ENCODE assay signal across 9 mouse cellular contexts in the genomic region with DNA sequence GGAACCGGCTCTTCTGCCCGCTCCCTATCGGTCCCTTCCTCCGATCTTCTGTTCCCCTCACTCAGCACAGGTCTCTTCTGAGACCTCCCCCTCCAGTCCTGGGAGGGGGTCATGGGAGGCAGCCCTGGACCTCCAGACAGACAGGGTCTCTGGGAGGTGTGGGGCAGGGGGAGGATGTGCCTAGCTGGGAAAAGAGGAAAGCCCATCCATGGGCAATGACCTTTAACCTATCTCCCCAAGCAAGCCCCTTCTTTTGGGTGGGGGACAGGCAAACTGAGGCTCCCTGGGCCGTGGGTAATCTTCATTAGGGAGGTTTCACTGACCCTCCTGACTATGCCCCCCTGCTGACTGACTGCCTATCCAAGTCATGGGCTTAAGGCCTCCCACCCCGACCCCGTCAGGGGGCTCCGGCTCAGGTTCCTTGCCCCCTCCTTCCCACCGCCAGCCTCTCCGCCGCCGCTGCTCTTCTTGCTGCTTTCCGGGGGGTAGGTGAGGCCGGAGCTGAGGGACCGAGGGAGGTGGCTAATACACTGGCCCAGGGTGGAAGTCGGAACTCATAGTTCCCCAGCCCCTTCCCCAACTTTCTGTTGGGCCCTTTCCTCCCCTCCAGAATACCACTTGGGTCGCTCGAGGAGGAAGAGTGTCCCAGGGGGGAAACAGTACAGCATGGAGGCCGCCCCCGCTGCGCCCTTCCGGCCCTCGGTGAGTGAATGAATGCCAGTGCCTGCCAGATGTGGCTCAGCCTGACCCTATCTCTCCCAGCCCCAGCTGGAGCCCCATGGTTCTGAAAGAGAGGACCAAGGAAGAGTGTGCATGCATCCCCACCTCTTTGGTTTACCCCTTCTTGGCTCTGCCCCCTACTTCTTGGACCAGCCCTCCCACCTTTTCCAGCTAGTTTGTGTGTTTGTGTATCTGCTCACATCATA. TPM values are rescaled to one million over a fixed set of nuclear protein-coding genes. Genes with fewer than 3 reads are reported as not detected.
DNase-seq lines count a peak whose midpoint lies in the region; ATAC-seq lines count a peak whose summit lies in the region.
"Had no signal": no experiment of that assay in that cellular context is flagged by ENCODE, and none has a peak within 500 bp of the region (broad histone marks: within the 10 kb centered on the region; RNA-seq: fewer than 3 reads in every experiment).

No protein-coding gene starts in this region.

- peaks cover 24% of the 10 kb centered on the region for H3K36me3 ChIP-seq in kidney, embryonic 14.5 days (ENCODE audit: control insufficient read depth, insufficient read depth, low read length)
- H3K36me3 ChIP-seq in embryonic facial prominence, embryonic 10.5 days (replicated peaks): peaks cover 37% of the 10 kb centered on the region
- peaks cover 27% of the 10 kb centered on the region for H3K36me3 ChIP-seq in hindbrain, embryonic 12.5 days
- H3K36me3 ChIP-seq in midbrain, embryonic 14.5 days (ENCODE audit: control insufficient read depth, insufficient read depth, low read length): peaks cover 26% of the 10 kb centered on the region

- no peak for DNase-seq in kidney, postnatal 36 days
- DNase-seq in embryonic facial prominence, embryonic 10.5 days (ENCODE audit: low spot score): peak; percentile 51
- peak; percentile 12 for DNase-seq in midbrain, embryonic 14.5 days
- DNase-seq in cerebellum, postnatal 25 days: no peak
- DNase-seq in layer of hippocampus, adult 9-11 months: no peak
- DNase-seq in layer of hippocampus, postnatal 10 days (ENCODE audit: low spot score in 2 of 2): no peak

- peak; percentile 15; the same call in 1 of the 2 replicates for ATAC-seq in kidney, embryonic 14.5 days (ENCODE audit: low FRiP score, low TSS enrichment)
- ATAC-seq in hindbrain, embryonic 12.5 days (ENCODE audit: low FRiP score): peak; percentile 22
- ATAC-seq in midbrain, embryonic 14.5 days (ENCODE audit: low FRiP score, low TSS enrichment): 0 out of 2 replicates have a peak, but pooled peaks have one; percentile 7

- no peak overlapping the region for H3K27ac ChIP-seq in kidney, embryonic 14.5 days (ENCODE audit: low read depth, low read length)
- peak overlapping the region; percentile 88 for H3K27ac ChIP-seq in embryonic facial prominence, embryonic 10.5 days (replicated peaks)
- peak overlapping the region; percentile 95 for H3K27ac ChIP-seq in hindbrain, embryonic 12.5 days
- H3K27ac ChIP-seq in midbrain, embryonic 14.5 days (replicated peaks; ENCODE audit: low read depth, low read length): peak overlapping the region; percentile 58

- H3K4me3 ChIP-seq in kidney, embryonic 14.5 days (ENCODE audit: low read length): peak overlapping the region; percentile 34
- peak overlapping the region; percentile 77 for H3K4me3 ChIP-seq in embryonic facial prominence, embryonic 10.5 days
- H3K4me3 ChIP-seq in hindbrain, embryonic 12.5 days: peak overlapping the region; percentile 41
- peak overlapping the region; percentile 36 for H3K4me3 ChIP-seq in midbrain, embryonic 14.5 days (replicated peaks; ENCODE audit: low read depth, low read length)

- H3K9ac ChIP-seq in kidney, embryonic 14.5 days (ENCODE audit: low read depth, low read length): peak overlapping the region; percentile 52; the same call in 1 of the 2 replicates
- H3K9ac ChIP-seq in hindbrain, embryonic 12.5 days: peak overlapping the region; percentile 97
- H3K9ac ChIP-seq in midbrain, embryonic 14.5 days (replicated peaks; ENCODE audit: low read length): peak overlapping the region; percentile 62

- no peaks in the 10 kb centered on the region for H3K9me3 ChIP-seq in kidney, embryonic 14.5 days (ENCODE audit: control insufficient read depth, low read length)
- H3K9me3 ChIP-seq in embryonic facial prominence, embryonic 10.5 days: no peaks in the 10 kb centered on the region
- no peaks in the 10 kb centered on the region for H3K9me3 ChIP-seq in hindbrain, embryonic 12.5 days (replicated peaks)
- no peaks in the 10 kb centered on the region for H3K9me3 ChIP-seq in midbrain, embryonic 14.5 days (ENCODE audit: control insufficient read depth, low read length)
- H3K9me3 ChIP-seq: G1E had no signal

- no peaks in the 10 kb centered on the region for H3K27me3 ChIP-seq in kidney, embryonic 14.5 days (ENCODE audit: control insufficient read depth, insufficient read depth, low read length)
- H3K27me3 ChIP-seq in embryonic facial prominence, embryonic 10.5 days (replicated peaks; ENCODE audit: low read depth, poor library complexity, severe bottlenecking): peaks cover 24% of the 10 kb centered on the region
- no peaks in the 10 kb centered on the region for H3K27me3 ChIP-seq in hindbrain, embryonic 12.5 days
- no peaks in the 10 kb centered on the region for H3K27me3 ChIP-seq in midbrain, embryonic 14.5 days (ENCODE audit: control insufficient read depth, insufficient read depth, low read length)

- peak overlapping the region; percentile 55 for H3K4me2 ChIP-seq in kidney, embryonic 14.5 days (replicated peaks; ENCODE audit: low read depth, low read length)
- H3K4me2 ChIP-seq in hindbrain, embryonic 12.5 days (replicated peaks): peak overlapping the region; percentile 99
- H3K4me2 ChIP-seq in midbrain, embryonic 14.5 days (ENCODE audit: low read length): peak overlapping the region; percentile 92

- WGBS in kidney, embryonic 14.5 days: 8% methylated on average over 22 of the region's 23 CpGs
- WGBS in embryonic facial prominence, embryonic 10.5 days: 1% methylated on average over 23 of the region's 23 CpGs
- WGBS in hindbrain, embryonic 12.5 days: 3% methylated on average over 23 of the region's 23 CpGs
- WGBS in midbrain, embryonic 14.5 days: 3% methylated on average over 23 of the region's 23 CpGs

- peaks cover 59% of the 10 kb centered on the region for H3K4me1 ChIP-seq in kidney, embryonic 14.5 days (ENCODE audit: control insufficient read depth, insufficient read depth, low read length)
- H3K4me1 ChIP-seq in embryonic facial prominence, embryonic 10.5 days: peaks cover 67% of the 10 kb centered on the region
- H3K4me1 ChIP-seq in hindbrain, embryonic 12.5 days: peaks cover 70% of the 10 kb centered on the region
- H3K4me1 ChIP-seq in midbrain, embryonic 14.5 days (ENCODE audit: control insufficient read depth, insufficient read depth, low read length): peaks cover 51% of the 10 kb centered on the region

RNA-seq across cellular contexts. Expression of gene Syngap1, which starts 11.2 kb away (rescaled TPM):
- polyA plus RNA-seq in kidney, embryonic 14.5 days (2014; fragmentation: Nextera tagmentation; extraction: Ambion mirVana): 2.6 and 3.5 TPM in 2 replicates
- 1.4 and 1.6 TPM in 2 replicates for polyA plus RNA-seq in embryonic facial prominence, embryonic 10.5 days (2016; fragmentation: Nextera tagmentation; extraction: Ambion mirVana)
- 4.2 and 4.4 TPM in 2 replicates for polyA plus RNA-seq in hindbrain, embryonic 12.5 days (2016; fragmentation: Nextera tagmentation; extraction: Ambion mirVana)
- 5.5 and 9.7 TPM in 2 replicates for polyA plus RNA-seq in midbrain, embryonic 14.5 days (2014; fragmentation: Nextera tagmentation; extraction: Ambion mirVana)
- total RNA-seq in layer of hippocampus, postnatal 10 days (2021): 100 to 1,000 TPM; 450 to 479 TPM

RNA-seq across cellular contexts. Expression of gene Cuta, which starts 12.8 kb away (rescaled TPM):
- polyA plus RNA-seq in kidney, embryonic 14.5 days (2014; fragmentation: Nextera tagmentation; extraction: Ambion mirVana): 164 and 182 TPM in 2 replicates
- 176 and 182 TPM in 2 replicates for polyA plus RNA-seq in embryonic facial prominence, embryonic 10.5 days (2016; fragmentation: Nextera tagmentation; extraction: Ambion mirVana)
- 131 and 149 TPM in 2 replicates for polyA plus RNA-seq in hindbrain, embryonic 12.5 days (2016; fragmentation: Nextera tagmentation; extraction: Ambion mirVana)
- 99.2 and 108 TPM in 2 replicates for polyA plus RNA-seq in midbrain, embryonic 14.5 days (2014; fragmentation: Nextera tagmentation; extraction: Ambion mirVana)
- 100 to 1,000 TPM; 106 to 112 TPM for total RNA-seq in layer of hippocampus, postnatal 10 days (2021)

RNA-seq across cellular contexts. Expression of gene Phf1, which starts 19.4 kb away (rescaled TPM):
- 6.0 TPM in 2 replicates for polyA plus RNA-seq in kidney, embryonic 14.5 days (2014; fragmentation: Nextera tagmentation; extraction: Ambion mirVana)
- polyA plus RNA-seq in embryonic facial prominence, embryonic 10.5 days (2016; fragmentation: Nextera tagmentation; extraction: Ambion mirVana): 3.8 and 4.7 TPM in 2 replicates
- polyA plus RNA-seq in hindbrain, embryonic 12.5 days (2016; fragmentation: Nextera tagmentation; extraction: Ambion mirVana): 14.6 and 15.7 TPM in 2 replicates
- 18.2 and 24.0 TPM in 2 replicates for polyA plus RNA-seq in midbrain, embryonic 14.5 days (2014; fragmentation: Nextera tagmentation; extraction: Ambion mirVana)
- total RNA-seq in layer of hippocampus, postnatal 10 days (2021): 10 to 100 TPM; 23.0 to 23.9 TPM

RNA-seq across cellular contexts. Expression of gene Zbtb9, which starts 20.8 kb away (rescaled TPM):
- 6.3 and 12.8 TPM in 2 replicates for polyA plus RNA-seq in kidney, embryonic 14.5 days (2014; fragmentation: Nextera tagmentation; extraction: Ambion mirVana)
- polyA plus RNA-seq in embryonic facial prominence, embryonic 10.5 days (2016; fragmentation: Nextera tagmentation; extraction: Ambion mirVana): 20.1 and 20.6 TPM in 2 replicates
- polyA plus RNA-seq in hindbrain, embryonic 12.5 days (2016; fragmentation: Nextera tagmentation; extraction: Ambion mirVana): 19.4 and 19.7 TPM in 2 replicates
- polyA plus RNA-seq in midbrain, embryonic 14.5 days (2014; fragmentation: Nextera tagmentation; extraction: Ambion mirVana): 8.7 and 11.3 TPM in 2 replicates
- 10 to 100 TPM; 11.8 to 14.0 TPM for total RNA-seq in layer of hippocampus, postnatal 10 days (2021)

RNA-seq across cellular contexts. Expression of gene Kifc5b, which starts 35.3 kb away (rescaled TPM):
- 6.9 and 11.2 TPM in 2 replicates for polyA plus RNA-seq in kidney, embryonic 14.5 days (2014; fragmentation: Nextera tagmentation; extraction: Ambion mirVana)
- polyA plus RNA-seq in embryonic facial prominence, embryonic 10.5 days (2016; fragmentation: Nextera tagmentation; extraction: Ambion mirVana): 11.6 and 12.1 TPM in 2 replicates
- polyA plus RNA-seq in hindbrain, embryonic 12.5 days (2016; fragmentation: Nextera tagmentation; extraction: Ambion mirVana): 5.4 and 5.5 TPM in 2 replicates
- 1.2 and 2.3 TPM in 2 replicates for polyA plus RNA-seq in midbrain, embryonic 14.5 days (2014; fragmentation: Nextera tagmentation; extraction: Ambion mirVana)
- 1 to 10 TPM; 4.0 to 5.8 TPM for total RNA-seq in layer of hippocampus, postnatal 10 days (2021)

Comparison
In these comparisons a context has a peak if more than half of its experiments do, and no peak if none do; other contexts are left out.
1. DNase-seq: peak in embryonic facial prominence, embryonic 10.5 days (single experiment) and midbrain, embryonic 14.5 days (single experiment); none in kidney, postnatal 36 days (0 of 2), cerebellum, postnatal 25 days (0 of 2), layer of hippocampus, adult 9-11 months (single experiment) and layer of hippocampus, postnatal 10 days (0 of 2).
2. Peak in every context shown above with its lines, with median percentiles within 50 percentile points of each other: ATAC-seq, H3K4me2 ChIP-seq, H3K4me3 ChIP-seq and H3K9ac ChIP-seq.